Mouse (Mus musculus) gastrocnemius, postnatal 10 days (tissue): ENCODE measurements around the gene Fam71f2. TPM values are rescaled to one million over a fixed set of nuclear protein-coding genes. Genes with fewer than 3 reads are reported as not detected.

ENCODE experiments used
- DNase-seq: peaks from one replicate; pipeline ENCODE4 v3.0.0; 2021; ENCODE audit warnings: mixed read lengths
- long read RNA-seq, 2 experiments: library from polyadenylated mRNA; stranded (forward); transcript quantifications; one replicate each; pipeline ENCODE4 v2.0.0; 2021
- total RNA-seq, 2 experiments: library from RNA; stranded (reverse); gene quantifications; 2 replicates each; pipeline ENCODE4 v1.2.3; 2021

Gene Fam71f2
- total RNA-seq: under 1 TPM in 1 of 2 experiments, not detected in 1; 0.27 TPM
- long read RNA-seq, experiment 1: 0 reads
- long read RNA-seq, experiment 2: 0 reads

DNA sequence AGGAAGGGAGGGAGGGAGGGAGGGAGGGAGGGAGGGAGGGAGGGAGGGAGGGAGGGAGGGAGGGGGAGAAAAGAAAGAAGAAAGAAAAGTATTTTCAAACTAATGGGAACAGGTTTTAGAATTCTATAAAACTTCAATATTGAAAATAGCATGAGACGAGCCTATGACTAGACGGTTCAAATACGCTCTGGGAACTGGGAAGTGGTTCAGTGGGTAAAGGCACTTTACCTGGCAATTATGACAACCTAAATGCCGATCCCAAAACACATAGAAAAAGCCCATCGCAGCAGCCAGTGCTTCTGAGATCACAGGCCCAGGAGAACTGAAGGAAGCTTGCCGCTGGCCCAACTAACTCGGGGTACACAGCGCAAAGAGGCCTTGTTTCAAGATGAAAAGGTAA, at the start of gene Fam71f2:
TSS of gene Fam71f2 (plus strand) at position 301 of the 400 bp plus-strand sequence.
- no peak for DNase-seq

DNA sequence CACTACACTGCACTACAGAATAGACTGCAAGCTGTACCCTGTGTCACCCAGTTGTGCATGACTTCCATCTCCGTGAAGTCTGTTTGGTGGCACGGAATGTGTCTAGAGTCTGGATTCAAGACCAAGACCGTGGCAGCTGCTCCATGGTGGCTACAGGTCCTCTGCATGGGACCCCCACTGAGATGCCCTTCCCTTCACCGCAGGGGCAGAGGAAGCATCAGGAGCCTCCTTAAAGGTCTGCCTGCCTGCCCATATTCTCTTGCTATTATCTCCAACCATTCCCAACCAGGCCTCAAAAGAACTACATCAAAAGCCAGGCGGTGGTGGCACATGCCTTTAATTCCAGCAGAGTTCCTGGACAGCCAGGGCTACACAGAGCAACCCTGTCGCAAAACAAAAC, 49.0 kb upstream of the Fam71f2 start:
- DNase-seq: no peak

DNA sequence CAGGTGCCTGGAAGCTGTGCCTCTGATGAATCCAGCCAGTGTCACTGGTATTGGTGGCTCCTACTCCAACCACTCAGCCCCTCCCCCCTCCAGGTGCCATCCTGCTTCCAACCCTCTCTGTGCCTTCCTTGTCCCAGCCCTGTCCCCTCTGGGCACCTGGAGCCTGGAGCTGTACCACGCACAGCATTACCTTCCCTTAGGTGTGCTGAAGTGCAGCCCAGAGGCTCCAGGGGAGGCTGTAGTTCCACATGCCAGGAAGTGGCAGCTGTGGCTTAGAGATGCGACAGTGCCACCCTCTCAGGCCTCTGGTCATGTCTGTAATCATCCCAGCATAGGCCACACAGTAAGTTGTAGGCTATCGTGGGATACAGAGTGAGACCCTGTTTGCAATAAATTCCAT, 47.6 kb upstream of the Fam71f2 start:
- no peak for DNase-seq

DNA sequence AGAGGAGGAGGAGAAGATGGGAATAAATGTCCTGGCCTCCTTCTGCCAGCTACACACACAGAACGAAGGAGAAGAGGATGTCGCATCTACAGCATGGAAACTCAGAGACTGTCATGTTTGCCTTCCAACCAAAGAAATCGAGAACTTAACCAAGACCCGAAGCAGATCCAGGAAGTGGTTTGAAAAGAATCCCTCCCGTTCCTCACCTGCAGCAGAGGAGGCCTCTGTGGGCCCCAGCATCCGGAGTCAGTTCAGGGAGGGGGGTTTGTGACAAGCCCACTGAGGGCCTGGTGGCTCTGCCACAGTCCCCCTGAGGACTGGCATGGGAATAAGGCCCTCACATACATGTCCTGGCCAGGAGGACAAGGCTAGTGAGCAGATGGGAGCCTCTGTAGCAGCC, 47.1 kb upstream of the Fam71f2 start:
- DNase-seq: no peak

DNA sequence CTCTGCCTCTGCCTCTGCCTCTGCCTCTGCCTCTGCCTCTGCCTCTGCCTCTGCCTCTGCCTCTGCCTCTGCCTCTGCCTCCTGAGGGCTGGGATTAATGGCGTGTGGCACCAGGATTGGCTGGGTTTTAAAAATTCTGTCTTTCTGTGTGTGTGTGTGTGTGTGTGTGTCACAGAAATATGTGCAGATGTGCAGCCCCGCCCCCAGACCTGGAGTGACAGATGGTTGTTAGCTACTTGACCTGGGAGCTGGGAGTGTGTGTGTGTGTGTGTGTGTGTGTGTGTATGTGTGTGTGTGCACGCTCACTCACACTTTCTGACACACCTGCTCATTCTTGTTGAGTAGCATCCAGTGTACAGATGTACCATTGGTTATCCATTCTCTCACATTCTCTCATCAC, 45.7 kb upstream of the Fam71f2 start:
- no peak for DNase-seq

DNA sequence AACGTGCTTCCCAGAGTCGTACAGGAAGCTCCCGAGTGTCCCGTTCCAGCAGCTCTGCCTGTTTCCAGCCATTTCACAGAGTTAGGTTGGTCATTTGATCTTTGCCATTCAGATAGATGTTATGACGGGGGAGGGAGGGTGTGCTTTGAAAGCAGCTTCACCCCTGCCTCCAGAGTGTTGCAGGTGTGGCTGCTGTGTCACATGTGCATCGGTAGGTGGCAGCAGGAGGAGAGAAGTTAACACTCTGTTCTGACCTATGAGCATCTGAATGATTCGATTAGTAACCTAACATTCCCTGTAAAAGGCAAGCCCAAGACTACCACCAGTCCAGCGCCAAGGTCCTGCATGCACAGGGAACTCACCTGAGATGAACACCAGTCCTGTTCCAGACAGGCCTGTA, 45.1 kb upstream of the Fam71f2 start:
- no peak for DNase-seq

DNA sequence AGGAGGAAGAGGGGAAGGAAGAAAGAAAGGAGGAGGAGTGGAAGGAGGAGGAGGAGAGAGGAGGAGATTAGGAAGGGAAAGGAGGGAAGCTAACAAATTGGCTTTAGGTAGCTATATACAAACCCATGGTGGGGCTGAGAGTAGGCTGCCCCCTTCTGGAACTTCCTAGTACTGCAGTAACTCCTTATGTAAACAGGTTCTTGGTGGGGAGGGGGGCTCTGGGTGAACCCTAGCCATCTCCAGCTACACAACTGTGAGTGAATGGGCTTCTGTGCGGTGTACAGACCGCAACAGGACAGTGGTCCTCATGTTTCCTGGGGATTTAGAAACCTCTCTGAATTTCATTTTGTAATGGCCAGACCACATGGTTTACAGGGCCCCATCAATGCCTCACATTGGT, 38.6 kb upstream of the Fam71f2 start:
- DNase-seq: peak; percentile 41

DNA sequence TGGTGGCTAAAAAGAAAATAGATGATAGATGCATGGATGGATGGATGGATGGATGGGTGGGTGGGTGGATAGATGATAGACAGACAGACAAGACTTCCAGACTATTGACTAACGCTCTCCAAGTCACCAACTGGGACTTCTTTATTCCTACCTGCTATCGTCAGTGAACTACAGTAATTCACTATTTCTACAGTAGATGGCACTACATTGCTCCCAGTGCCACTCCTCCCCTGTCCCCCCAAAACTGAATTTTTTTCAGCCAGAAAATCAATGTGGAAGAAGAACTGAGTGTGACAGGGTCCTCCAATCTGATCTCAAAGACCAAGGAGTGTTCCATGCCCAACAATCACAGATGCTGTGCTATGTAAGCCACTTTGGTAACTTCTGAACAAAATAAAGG, 37.7 kb upstream of the Fam71f2 start:
- no peak for DNase-seq

DNA sequence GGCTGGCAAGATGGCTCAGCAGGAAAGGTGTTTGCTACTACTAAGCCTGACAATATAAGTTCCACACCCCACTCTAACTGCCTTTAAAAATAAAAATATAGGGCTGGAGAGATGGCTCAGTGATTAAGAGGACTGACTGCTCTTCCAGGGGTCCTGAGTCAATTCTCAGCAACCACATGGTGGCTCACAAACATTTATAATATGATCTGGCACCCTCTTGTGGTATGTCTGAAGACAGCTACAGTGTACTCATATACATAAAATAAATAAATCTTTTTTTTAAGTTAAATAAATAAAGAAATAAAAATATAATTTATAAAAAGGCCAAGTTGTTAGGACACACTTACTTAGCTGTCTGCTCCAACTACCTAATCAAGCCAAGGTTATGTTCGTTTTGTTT, 37.1 kb upstream of the Fam71f2 start:
- DNase-seq: no peak

DNA sequence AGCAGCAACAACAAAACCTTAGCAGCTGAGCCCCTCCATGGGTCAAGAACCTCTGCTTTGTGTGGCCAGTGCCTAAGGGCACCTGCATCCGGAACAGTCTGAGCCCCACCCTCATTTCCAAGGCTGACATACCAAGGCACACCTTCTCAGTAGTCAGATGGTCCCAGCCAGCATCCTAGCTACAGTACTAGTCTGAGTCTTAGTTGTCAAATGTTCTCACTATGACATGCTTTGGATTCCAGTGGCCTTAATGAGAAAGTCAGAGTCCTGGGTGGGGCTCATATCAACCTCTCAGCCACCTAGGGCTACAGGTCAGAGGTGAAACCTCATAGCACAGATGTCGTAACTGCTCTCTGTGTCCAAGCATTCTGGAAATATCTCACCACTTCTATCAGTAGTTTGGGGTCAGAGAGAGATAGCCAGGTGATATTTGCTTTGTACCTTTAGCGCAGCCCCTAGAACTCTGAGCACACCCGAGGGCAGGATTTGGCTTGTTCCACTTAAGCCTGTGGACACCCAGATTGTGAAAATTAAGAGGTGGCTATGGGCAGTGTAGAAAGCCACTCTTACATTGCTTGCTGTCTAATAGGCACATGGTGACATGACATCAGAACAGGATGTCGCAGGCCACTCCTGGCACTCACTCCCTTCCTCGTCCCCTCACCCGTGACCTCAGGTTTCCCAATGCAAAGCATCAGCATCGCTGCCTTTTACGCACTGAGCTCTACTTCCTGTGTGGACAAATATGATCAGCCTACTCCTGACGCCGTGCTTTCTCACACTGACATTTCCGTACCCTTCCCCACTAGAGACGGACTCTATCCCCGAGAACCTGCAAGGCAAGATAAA, 33.9 kb upstream of the Fam71f2 start:
- no peak for DNase-seq

DNA sequence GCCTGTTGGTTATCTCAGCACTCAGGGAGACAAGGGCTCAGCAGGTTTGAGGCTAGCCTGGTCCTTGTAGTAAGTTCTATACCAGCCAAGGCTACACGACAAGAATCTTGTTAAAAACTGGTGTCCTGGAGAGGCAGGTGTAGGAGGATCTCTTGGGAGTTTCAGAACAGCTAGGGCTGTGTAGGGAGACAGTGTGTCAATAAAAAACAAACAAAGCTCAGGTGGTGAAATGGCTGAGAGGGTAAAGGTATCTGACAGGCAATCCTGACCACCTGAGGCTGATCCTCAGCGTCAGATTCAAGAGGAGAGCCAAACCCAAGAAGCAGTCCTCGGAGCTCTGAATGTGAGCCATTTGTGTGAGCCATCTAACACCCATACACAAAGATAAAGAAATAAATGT, 33.2 kb upstream of the Fam71f2 start:
- no peak for DNase-seq

DNA sequence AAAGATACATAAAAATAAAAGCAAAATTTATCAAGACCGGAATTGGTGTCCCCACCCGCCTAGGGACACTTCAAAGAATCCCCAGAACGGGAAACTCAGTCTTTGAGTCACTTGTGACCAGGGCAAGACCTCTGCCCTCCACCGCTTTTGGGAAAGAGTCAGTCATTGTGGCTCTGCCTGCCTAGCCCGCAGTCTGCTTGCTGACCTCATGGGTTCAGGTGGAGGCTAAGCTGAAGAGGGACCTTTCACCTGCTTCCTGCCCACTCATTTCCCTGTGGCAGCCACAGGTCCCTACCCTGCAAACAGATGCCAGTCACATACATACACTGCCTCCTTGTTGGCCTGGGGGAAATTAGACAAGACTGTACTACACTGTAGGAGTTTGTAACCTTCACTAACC, 32.8 kb upstream of the Fam71f2 start:
- DNase-seq: no peak

DNA sequence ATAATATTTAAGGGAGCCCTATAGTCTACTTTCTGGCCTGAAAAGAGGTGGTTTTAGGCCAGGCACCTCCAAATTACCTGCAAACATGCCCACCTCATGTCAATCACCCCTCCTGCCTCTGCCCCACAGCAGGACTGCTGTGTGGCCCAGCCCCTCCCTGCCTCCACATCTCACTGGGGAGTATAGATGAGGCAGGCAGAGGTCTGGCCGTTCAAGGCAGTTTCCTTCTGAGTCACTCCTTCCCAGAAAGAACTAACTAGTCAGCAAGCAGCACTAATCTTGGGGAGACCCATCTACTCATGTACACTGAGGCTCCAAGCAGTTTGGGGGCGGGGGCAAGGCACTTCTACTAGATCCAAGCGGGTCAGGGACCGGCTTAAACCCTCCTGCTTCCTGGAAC, 32.3 kb upstream of the Fam71f2 start:
- DNase-seq: no peak

DNA sequence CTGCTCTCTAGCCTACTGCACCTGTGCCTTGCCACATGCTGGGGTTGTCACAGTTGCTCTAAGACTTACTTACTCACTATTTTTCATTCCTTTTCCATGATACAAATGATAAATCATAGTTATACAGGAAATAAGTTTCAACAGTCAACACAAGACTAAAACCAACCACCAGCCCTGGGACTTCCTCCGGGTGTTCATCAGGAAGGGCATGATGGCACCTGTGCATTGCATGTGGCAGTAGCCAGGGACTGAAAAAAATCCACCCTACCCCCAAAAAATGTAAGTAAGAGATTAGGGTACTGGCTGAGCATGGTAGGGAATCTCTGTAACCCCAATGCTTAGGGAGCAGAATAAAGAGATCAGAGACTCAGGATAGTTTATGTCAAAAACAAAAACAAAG, 20.0 kb upstream of the Fam71f2 start:
- DNase-seq: no peak

DNA sequence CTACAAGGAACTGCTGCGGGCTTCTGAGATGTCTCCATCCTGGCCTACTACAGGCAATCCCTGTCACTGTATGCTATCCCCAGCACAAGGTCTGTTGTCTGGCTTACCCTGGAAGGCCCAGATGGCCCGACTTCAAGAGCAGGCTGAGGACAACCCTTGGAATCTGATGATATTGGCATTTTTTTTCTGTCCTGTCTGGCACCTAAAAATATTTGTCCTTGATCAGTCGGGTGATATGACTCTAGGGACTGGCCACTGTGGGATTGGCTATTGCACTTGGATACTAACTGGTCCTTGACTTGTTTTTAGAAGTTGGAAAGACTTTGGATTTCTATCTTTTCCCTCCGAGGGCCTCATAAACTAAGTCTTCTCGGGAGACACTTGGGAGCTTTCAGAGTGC, 17.6 kb upstream of the Fam71f2 start:
- DNase-seq: no peak

DNA sequence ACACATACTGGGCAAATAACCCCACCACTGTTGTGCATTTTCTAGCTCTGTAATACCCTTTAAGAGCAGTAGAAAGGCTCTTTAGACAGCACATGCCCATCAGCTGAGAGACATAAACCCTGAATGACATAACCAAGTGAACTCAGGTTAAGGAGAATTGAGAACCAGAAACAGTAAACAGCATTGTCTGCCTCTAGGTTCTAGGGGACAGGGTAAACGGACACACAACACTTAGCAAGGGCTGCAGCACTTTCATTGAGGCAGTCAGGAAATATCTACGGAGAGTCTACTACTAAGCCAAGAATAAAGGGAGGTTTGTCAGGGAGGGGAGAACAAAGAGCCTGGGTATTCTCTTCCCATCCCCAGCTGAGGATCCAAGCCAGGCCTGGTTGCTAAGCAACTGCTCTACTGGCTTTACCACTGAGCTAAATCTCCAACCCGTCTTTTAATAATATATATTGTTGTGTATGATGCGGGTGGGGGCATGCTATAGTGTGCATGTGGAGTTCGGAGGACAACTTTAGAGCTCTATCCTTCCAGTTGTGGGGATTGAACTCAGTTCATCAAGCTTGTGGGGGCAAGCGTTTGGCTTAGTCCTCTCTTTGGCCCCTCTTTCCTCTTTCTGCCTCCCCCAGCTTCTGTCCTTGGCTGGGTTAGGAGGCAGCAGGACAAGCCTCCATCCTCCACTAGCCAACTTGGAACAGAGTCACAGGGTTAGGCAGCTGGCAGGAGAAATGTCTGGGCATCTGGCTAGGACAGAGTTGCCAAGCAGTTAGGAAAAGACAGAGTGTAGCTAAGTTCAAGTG, 15.5 kb upstream of the Fam71f2 start:
- DNase-seq: peak; percentile 59

DNA sequence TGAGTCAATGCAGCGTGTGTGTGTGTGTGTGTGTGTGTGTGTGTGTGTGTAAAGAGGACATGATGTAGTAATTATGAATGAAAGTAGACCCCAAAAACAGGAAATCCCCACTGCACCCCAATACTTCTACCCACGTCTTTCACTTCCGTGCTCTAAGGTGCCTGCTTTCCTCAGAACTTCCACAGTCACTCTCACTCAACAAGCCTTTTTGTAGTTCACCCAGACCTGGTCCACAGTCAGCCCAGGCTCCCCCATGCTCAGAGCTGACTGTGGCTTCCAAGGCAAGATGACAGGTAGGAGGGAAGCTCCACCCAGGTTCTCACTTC, 15.0 kb upstream of the Fam71f2 start:
- no peak for DNase-seq

DNA sequence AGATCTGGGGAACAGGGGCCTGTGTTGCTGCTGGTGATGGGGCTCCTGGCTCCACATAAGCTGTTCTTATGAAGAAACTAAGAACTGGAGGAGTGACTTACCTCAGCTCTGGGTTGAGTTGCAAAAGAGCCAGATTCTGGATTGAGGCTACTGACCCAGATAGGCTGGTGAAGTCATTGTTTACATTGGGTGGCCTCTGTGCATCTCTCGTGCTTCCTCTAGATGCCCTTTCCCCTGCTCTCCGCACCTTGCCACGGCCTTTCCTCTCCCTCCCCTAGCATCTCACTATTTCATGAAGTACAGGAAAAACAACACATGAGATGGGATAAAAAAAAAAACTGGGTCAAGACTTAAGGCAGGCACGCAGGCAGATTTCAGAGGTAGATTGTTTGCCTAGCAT, 12.5 kb upstream of the Fam71f2 start:
- DNase-seq: no peak

DNA sequence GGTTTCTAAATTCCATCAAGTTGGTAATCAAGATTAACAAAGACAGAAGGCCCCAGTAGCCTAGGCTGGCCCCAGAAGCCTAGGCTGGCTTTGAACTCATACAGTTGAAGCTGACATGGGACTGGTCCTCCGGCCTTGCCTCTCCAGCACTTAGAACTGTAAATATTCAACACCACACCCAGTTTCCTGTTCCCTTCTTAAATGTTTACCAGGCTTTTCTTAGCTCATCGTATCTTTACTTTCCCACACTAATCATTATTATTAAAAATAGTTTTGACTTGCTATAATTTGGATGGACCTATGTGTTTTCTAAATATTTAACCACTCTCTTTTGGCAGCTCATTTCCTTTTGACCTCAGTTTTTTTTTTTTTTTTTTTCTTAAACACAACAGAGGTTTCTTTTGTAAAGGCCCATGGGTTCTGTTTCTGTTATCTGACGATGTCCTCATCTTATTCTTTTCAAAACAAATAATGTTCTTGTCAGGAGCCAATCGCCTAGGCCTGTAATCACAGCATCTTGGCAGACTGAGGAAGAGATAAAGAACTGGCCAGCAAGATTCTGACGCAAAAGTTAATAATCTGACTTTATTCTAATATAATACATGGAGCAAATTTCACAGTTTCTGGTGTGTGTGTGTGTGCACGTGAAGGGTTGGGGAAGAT, 10.3 kb upstream of the Fam71f2 start:
- DNase-seq: no peak

DNA sequence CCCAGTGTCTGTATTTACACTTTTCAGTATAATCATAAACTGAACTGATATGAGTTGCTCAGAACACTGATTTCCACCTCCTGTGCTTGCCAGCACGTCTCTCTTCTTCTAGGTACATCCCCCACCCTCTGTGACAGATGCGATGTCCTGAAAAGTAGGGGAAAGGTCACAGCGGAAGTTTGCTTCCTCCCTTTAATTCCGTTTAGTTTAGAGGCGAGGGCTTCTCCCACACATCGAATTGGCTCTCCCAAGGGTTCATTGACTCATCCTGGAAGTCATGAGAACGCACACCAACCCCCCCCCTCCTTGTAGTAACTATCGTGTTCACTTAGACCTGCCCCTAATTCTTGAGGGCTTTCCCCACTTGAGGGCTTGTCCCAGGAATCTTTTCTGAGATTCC, 8.4 kb upstream of the Fam71f2 start:
- DNase-seq: no peak

DNA sequence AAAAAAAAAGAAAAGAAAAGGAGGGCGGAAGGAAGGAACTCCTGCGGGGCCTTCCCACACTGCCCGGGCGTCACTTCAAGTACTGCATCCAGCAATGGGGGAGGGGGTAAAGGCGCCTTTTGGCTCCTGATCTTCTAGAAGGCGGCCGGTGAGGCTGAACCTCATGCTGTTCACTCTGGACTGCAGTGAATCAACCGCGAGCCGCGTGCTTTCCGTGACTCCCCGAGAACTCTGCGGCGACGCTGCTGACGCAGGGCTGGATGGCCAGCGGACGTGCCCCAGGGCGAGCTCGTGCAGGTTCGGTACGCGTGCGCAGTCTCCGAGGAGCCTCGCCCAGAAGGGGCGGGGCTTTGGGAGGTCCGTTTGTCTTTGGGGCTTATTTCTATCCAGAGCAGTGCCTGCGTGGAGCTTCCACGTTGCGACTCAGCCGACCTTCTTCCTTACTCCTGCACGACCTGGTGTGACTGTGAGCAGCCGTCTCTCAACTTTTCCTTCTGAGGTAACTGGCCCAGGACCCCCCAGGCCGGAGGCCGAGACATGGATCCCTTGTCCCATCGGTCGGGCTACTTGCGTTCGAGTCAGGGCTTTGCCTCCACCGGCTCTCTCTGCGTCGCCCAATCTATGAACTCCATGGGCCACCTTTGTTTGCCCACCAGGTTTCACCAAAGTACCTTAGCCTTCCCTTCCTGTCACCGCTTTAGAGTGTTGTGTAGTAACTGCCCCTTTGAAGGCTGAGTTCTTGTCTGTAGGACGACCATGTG, 6.9 kb upstream of the Fam71f2 start, which contains the start of gene Hilpda:
TSS of gene Hilpda (plus strand) at position 177 of the 761 bp plus-strand sequence.
- DNase-seq: peak; percentile 89

DNA sequence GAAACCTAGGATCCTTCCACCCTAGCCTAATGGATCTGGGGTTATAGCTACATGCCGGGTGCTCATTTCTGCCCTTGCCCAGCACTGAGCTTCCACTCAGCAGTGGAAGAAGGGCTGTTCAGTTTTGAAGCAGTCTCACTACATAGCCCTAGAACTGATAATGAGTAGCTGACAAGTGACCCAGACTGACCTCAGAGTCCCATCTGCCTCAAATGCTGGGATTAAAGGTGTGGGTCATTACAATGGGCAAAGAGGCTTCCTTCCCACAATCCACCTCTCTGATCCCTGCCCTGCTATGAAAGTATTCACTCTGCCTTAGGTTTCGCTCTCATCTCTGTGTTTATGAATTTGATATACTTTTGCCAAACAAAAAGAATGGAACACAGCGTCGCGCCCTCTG, 2.6 kb upstream of the Fam71f2 start:
- no peak for DNase-seq
